Mouse (Mus musculus): ENCODE measurements at regions not wholly inside any gene's neighbourhood (a gene's known extent, or its start where the extent isn't known, plus 50 kb on each side); places are given as distances from the start of the nearest gene placed in this dataset.
A peak's percentile ranks its signal among the peaks of the same experiment; 100 is the strongest.

DNA sequence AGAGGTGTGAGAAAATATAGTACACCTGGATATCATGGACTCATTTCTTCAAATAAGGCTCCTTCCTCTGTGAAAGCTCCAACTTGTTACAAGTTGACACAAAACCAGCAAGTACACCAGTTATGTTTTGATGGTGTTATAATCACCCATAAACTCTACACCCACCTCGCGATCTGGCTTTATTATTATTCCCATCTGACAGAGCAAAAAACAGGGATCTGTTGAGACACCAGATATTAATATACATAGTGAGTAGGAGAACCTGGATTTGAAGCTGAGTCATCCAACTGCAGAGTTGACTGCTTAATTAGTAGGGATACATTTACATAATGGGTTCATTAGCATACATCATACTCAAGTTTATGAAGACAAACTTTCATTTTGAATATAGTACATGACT, 828.6 kb upstream of the Ddx18 start:
- 90% methylated on average over 2 of the region's 2 CpGs for WGBS
- no peak for TF ChIP-seq POLR2A (IDR thresholded peaks at IDR 0.05; ENCODE audit: extremely low read depth, insufficient read depth, low read length)
- no peak for TF ChIP-seq CTCF (IDR thresholded peaks at IDR 0.05; ENCODE audit: low read depth, low read length)
- no peak overlapping the region for H3K4me3 ChIP-seq (ENCODE audit: insufficient read depth, low read depth, low read length)
- no peaks in the 10 kb centered on the region for H3K27me3 ChIP-seq (ENCODE audit: control insufficient read depth, insufficient read depth, low read length)
- no peak overlapping the region for H3K9ac ChIP-seq (ENCODE audit: low read depth, low read length)
- no peaks in the 10 kb centered on the region for H3K36me3 ChIP-seq (ENCODE audit: control insufficient read depth, insufficient read depth, low read length)
- no peaks in the 10 kb centered on the region for H3K79me2 ChIP-seq (ENCODE audit: control insufficient read depth, insufficient read depth, low read length)
- no peaks in the 10 kb centered on the region for H3K4me1 ChIP-seq (ENCODE audit: control insufficient read depth, insufficient read depth, low read length)
- H3K27ac ChIP-seq (replicated peaks; ENCODE audit: insufficient read depth, low read depth, low read length) = no peak overlapping the region
- DNase-seq (ENCODE audit: extremely low read depth, low read depth, low spot score) = no peak

DNA sequence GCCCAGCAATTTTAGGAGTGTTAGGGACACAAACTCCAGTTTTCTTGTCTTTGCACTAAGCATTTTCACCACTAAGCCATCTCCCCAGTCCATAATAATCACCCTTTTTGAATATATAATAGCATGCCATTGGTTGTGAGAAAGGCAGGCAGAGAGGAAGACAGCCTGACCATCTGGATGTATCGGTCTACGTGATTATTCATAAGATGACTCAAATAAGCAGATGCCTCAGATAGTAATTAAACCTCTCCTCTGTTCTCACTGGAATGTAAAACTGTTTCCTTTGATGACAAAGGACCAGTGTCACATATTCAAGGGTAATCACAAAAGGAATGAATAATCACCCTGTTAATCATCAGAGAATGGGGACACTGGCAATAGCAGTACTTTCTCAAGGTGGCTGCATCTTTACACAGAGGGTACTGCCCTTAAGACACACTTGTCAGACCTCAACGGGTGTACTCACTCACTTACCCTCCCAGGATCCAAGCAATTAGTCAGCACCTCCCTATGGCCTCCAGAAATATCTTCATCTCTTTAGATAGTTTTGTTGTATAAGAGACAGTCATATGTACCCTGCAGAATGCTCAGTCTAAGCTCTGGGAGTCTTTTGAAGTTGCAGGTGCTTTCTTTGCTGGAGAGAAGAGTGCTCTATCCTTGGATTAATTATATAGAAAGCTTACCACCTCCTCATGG, 826.0 kb upstream of the Ddx18 start:
- no peak for TF ChIP-seq CTCF (IDR thresholded peaks at IDR 0.05; ENCODE audit: low read depth, low read length)
- TF ChIP-seq POLR2A (IDR thresholded peaks at IDR 0.05; ENCODE audit: extremely low read depth, insufficient read depth, low read length) = no peak
- no peak for DNase-seq (ENCODE audit: extremely low read depth, low read depth, low spot score)
- WGBS = 75% methylated on average over 3 of the region's 3 CpGs
- H3K4me1 ChIP-seq (ENCODE audit: control insufficient read depth, insufficient read depth, low read length) = no peaks in the 10 kb centered on the region
- H3K36me3 ChIP-seq (ENCODE audit: control insufficient read depth, insufficient read depth, low read length) = no peaks in the 10 kb centered on the region
- no peaks in the 10 kb centered on the region for H3K27me3 ChIP-seq (ENCODE audit: control insufficient read depth, insufficient read depth, low read length)
- H3K27ac ChIP-seq (replicated peaks; ENCODE audit: insufficient read depth, low read depth, low read length) = no peak overlapping the region
- no peak overlapping the region for H3K4me3 ChIP-seq (ENCODE audit: insufficient read depth, low read depth, low read length)
- H3K79me2 ChIP-seq (ENCODE audit: control insufficient read depth, insufficient read depth, low read length) = no peaks in the 10 kb centered on the region
- no peak overlapping the region for H3K9ac ChIP-seq (ENCODE audit: low read depth, low read length)

DNA sequence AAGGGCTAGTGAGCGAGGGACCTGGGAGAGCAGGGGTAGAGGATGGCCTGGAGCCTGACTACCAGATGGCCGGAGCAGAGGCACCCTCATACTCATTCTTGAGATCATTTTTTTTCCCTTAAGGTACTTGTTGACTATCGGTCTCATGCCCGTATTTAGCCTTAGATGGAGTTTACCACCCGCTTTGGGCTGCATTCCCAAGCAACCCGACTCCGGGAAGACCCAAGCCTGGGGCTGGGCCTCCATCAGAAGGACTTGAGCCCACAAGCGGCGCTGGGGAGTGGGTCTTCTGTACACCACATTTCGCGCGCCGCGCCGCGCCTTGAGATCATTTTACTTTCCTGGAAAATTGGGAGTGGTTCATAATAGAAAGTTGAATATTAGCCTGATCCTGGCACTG, 789.2 kb upstream of the Ddx18 start:
- no peaks in the 10 kb centered on the region for H3K27me3 ChIP-seq (ENCODE audit: control insufficient read depth, insufficient read depth, low read length)
- no peak overlapping the region for H3K9ac ChIP-seq (ENCODE audit: low read depth, low read length)
- H3K4me1 ChIP-seq (ENCODE audit: control insufficient read depth, insufficient read depth, low read length) = no peaks in the 10 kb centered on the region
- no peak overlapping the region for H3K4me3 ChIP-seq (ENCODE audit: insufficient read depth, low read depth, low read length)
- 93% methylated on average over 16 of the region's 16 CpGs for WGBS
- no peak overlapping the region for H3K27ac ChIP-seq (replicated peaks; ENCODE audit: insufficient read depth, low read depth, low read length)
- peak; percentile 84 for DNase-seq (ENCODE audit: extremely low read depth, low read depth, low spot score)
- H3K36me3 ChIP-seq (ENCODE audit: control insufficient read depth, insufficient read depth, low read length) = no peaks in the 10 kb centered on the region
- no peaks in the 10 kb centered on the region for H3K79me2 ChIP-seq (ENCODE audit: control insufficient read depth, insufficient read depth, low read length)
- TF ChIP-seq POLR2A (IDR thresholded peaks at IDR 0.05; ENCODE audit: extremely low read depth, insufficient read depth, low read length) (no peak), CTCF (IDR thresholded peaks at IDR 0.05; ENCODE audit: low read depth, low read length) (no peak)

DNA sequence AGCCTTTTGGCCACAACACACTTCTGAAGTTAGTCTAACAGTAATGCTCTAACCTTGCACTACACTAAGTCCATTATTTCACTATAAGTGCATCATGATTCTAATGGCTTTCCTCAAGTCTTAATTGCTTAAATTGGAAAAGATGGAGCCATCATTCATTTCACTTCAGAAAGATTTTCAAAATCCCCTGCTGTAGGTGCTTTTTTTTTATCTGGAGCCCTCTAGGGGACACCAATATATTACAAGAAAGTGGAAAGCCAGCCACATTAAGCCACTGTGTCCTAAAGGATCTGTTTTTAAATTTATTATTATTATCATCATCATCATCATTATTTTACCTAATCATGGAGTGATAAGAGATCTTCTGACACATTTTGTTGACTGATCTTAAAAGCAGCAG, 783.7 kb upstream of the Ddx18 start:
- H3K27ac ChIP-seq (replicated peaks; ENCODE audit: insufficient read depth, low read depth, low read length) = no peak overlapping the region
- H3K4me1 ChIP-seq (ENCODE audit: control insufficient read depth, insufficient read depth, low read length) = no peaks in the 10 kb centered on the region
- no peaks in the 10 kb centered on the region for H3K36me3 ChIP-seq (ENCODE audit: control insufficient read depth, insufficient read depth, low read length)
- TF ChIP-seq POLR2A (IDR thresholded peaks at IDR 0.05; ENCODE audit: extremely low read depth, insufficient read depth, low read length) = no peak
- TF ChIP-seq CTCF (IDR thresholded peaks at IDR 0.05; ENCODE audit: low read depth, low read length) = no peak
- no peak overlapping the region for H3K4me3 ChIP-seq (ENCODE audit: insufficient read depth, low read depth, low read length)
- H3K9ac ChIP-seq (ENCODE audit: low read depth, low read length) = no peak overlapping the region
- H3K27me3 ChIP-seq (ENCODE audit: control insufficient read depth, insufficient read depth, low read length) = no peaks in the 10 kb centered on the region
- DNase-seq (ENCODE audit: extremely low read depth, low read depth, low spot score) = no peak
- no peaks in the 10 kb centered on the region for H3K79me2 ChIP-seq (ENCODE audit: control insufficient read depth, insufficient read depth, low read length)

DNA sequence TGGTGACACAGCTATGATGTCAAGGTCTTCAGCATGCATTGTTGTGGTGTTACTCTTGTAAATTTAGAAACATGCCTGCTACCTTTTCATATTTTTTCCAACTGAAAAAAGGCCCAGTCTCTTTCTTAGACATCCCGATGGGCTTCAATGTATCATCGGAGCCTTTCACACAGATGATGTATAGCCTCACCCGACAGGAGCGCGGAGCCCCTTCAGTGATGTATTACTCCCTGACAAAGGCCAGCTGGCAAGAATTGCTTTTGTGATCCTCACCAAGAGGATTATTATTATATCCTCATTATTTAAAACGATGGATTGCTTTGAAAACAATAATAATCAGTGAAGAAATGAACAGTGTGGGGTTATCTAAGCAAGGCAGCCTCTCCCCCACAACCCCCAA, 765.5 kb upstream of the Ddx18 start:
- Histone ChIP-seq H3K79me2 (ENCODE audit: control insufficient read depth, insufficient read depth, low read length) (no peaks in the 10 kb centered on the region), H3K9ac (ENCODE audit: low read depth, low read length) (no peak overlapping the region), H3K4me3 (ENCODE audit: insufficient read depth, low read depth, low read length) (no peak overlapping the region), H3K27me3 (ENCODE audit: control insufficient read depth, insufficient read depth, low read length) (no peaks in the 10 kb centered on the region), H3K4me1 (ENCODE audit: control insufficient read depth, insufficient read depth, low read length) (no peaks in the 10 kb centered on the region), H3K36me3 (ENCODE audit: control insufficient read depth, insufficient read depth, low read length) (no peaks in the 10 kb centered on the region), H3K27ac (replicated peaks; ENCODE audit: insufficient read depth, low read depth, low read length) (no peak overlapping the region)
- no peak for DNase-seq (ENCODE audit: extremely low read depth, low read depth, low spot score)
- WGBS = 81% methylated on average over 6 of the region's 6 CpGs
- TF ChIP-seq CTCF (IDR thresholded peaks at IDR 0.05; ENCODE audit: low read depth, low read length) (no peak), POLR2A (IDR thresholded peaks at IDR 0.05; ENCODE audit: extremely low read depth, insufficient read depth, low read length) (no peak)

DNA sequence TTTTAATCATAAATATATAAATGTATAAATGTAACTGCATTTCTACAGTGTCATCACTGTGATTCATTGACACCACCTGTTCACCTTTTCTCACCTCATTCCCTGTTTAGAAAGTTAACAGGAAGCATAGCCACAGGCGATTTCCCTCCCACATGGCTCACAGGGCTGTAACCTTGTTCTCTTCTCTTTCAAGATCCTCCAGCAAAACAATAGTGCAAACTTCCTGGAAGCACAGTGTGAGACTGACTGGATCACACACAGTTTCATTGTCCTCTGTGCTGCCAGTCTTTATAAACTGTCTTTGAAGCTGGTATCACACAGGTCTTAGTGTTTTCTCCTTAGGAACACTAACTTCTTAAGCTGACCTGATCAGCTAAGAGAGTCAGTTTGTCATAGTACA, 760.5 kb upstream of the Ddx18 start:
- DNase-seq (ENCODE audit: extremely low read depth, low read depth, low spot score) = no peak
- H3K36me3 ChIP-seq (ENCODE audit: control insufficient read depth, insufficient read depth, low read length) = no peaks in the 10 kb centered on the region
- no peaks in the 10 kb centered on the region for H3K79me2 ChIP-seq (ENCODE audit: control insufficient read depth, insufficient read depth, low read length)
- no peaks in the 10 kb centered on the region for H3K4me1 ChIP-seq (ENCODE audit: control insufficient read depth, insufficient read depth, low read length)
- no peak overlapping the region for H3K27ac ChIP-seq (replicated peaks; ENCODE audit: insufficient read depth, low read depth, low read length)
- no peaks in the 10 kb centered on the region for H3K27me3 ChIP-seq (ENCODE audit: control insufficient read depth, insufficient read depth, low read length)
- H3K4me3 ChIP-seq (ENCODE audit: insufficient read depth, low read depth, low read length) = no peak overlapping the region
- H3K9ac ChIP-seq (ENCODE audit: low read depth, low read length) = no peak overlapping the region
- no peak for TF ChIP-seq POLR2A (IDR thresholded peaks at IDR 0.05; ENCODE audit: extremely low read depth, insufficient read depth, low read length)
- no peak for TF ChIP-seq CTCF (IDR thresholded peaks at IDR 0.05; ENCODE audit: low read depth, low read length)
- WGBS = 30% methylated on average over 1 of the region's 1 CpGs

All from liver, adult 2 months (tissue).